Mouse (Mus musculus): ENCODE results near the gene Timp4. TPM values are rescaled to one million over a fixed set of nuclear protein-coding genes. Genes with fewer than 3 reads are reported as not detected.

Timp4 gene
- total and polyA plus RNA-seq, 3 experiments = 29.9 to 41.5 (median 37.7) TPM

GRCm38 (mm10) chr6:115238031-115239027 is 13.7 kb downstream of the Timp4 start:
- TF ChIP-seq CTCF (IDR thresholded peaks at IDR 0.05) (0 out of 2 replicates have a peak, but pooled peaks have one; percentile 2), POLR2A (IDR thresholded peaks at IDR 0.05; ENCODE audit: insufficient read depth, low read depth, low read length) (peak; percentile 64), EP300 (IDR thresholded peaks at IDR 0.05; ENCODE audit: insufficient read depth, low read depth, low read length) (peak; percentile 100)
- Histone ChIP-seq H3K4me1 (ENCODE audit: control insufficient read depth, insufficient read depth, low read length) (peaks cover 33% of the 10 kb centered on the region), H3K79me2 (replicated peaks; ENCODE audit: control insufficient read depth, insufficient read depth, low read length) (no peaks in the 10 kb centered on the region), H3K36me3 (ENCODE audit: control insufficient read depth, insufficient read depth, low read length) (peaks cover 29% of the 10 kb centered on the region), H3K27me3 (ENCODE audit: control insufficient read depth, insufficient read depth, low read length) (no peaks in the 10 kb centered on the region), H3K4me3 (no peak overlapping the region), H3K27ac (peak overlapping the region; percentile 89), H3K9ac (ENCODE audit: low read depth, low read length) (no peak overlapping the region)
- DNase-seq = peak; percentile 63 to 76
- WGBS = 42% methylated on average over 9 of the region's 9 CpGs
- intact Hi-C loops (cut with DNase I) = loop anchor here (10.0 kb wide), 1 partner anchor 766 kb away; no protein-coding TSS in a partner anchor

DNA sequence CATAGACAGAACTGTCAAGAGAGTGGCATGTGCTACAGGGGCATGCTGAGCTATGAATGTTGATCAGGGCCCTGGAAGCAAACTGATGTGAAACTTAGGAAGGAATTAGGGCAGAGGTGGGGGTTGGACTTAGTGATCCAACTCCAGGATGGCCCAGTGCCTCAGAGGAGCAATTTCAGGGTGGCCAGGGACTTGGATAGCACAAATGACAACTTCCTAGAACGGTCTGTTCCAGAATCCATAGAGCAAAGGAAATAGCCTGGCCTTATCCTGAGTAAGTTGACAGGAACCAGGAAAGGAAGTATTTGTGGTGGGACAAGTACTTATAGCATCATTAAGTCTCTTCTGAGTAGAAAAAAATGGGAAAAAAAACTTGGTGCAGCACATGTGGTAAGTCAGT is 19.4 kb downstream of the Timp4 start:
- 58% methylated on average over 1 of the region's 1 CpGs for WGBS
- no peaks in the 10 kb centered on the region for H3K79me2 ChIP-seq (replicated peaks; ENCODE audit: control insufficient read depth, insufficient read depth, low read length)
- intact Hi-C loops (cut with DNase I) = loop anchor here (5.0 to 10.0 kb wide), 2 partner anchors 772 to 1410 kb away; no protein-coding TSS in a partner anchor

GRCm38 (mm10) chr6:115231836-115232235 is 20.2 kb downstream of the Timp4 start:
- Histone ChIP-seq H3K27me3 (ENCODE audit: control insufficient read depth, insufficient read depth, low read length) (no peaks in the 10 kb centered on the region), H3K9ac (ENCODE audit: low read depth, low read length) (peak overlapping the region; percentile 38; the same call in 1 of the 2 replicates), H3K4me3 (no peak overlapping the region), H3K36me3 (ENCODE audit: control insufficient read depth, insufficient read depth, low read length) (peaks cover 14% of the 10 kb centered on the region), H3K79me2 (replicated peaks; ENCODE audit: control insufficient read depth, insufficient read depth, low read length) (no peaks in the 10 kb centered on the region), H3K4me1 (ENCODE audit: control insufficient read depth, insufficient read depth, low read length) (peaks cover 6% of the 10 kb centered on the region), H3K27ac (peak overlapping the region; percentile 87)
- intact Hi-C loops (cut with DNase I) = loop anchor here (1.0 to 10.0 kb wide), 3 partner anchors 8 to 1410 kb away; no protein-coding TSS in a partner anchor
- WGBS = 29% methylated on average over 4 of the region's 4 CpGs
- DNase-seq = peak in 1 of 2 experiments; percentile 14
- no peak for TF ChIP-seq POLR2A (IDR thresholded peaks at IDR 0.05; ENCODE audit: insufficient read depth, low read depth, low read length)
- TF ChIP-seq EP300 (IDR thresholded peaks at IDR 0.05; ENCODE audit: insufficient read depth, low read depth, low read length) = 0 out of 2 replicates have a peak, but pooled peaks have one; percentile 65

More for the DNA sequence above, 19.4 kb downstream of the Timp4 start:
- H3K4me3 ChIP-seq = no peak overlapping the region
- peaks cover 6% of the 10 kb centered on the region for H3K4me1 ChIP-seq (ENCODE audit: control insufficient read depth, insufficient read depth, low read length)
- no peak overlapping the region; the same call in 1 of the 2 replicates for H3K9ac ChIP-seq (ENCODE audit: low read depth, low read length)
- H3K27ac ChIP-seq = peak overlapping the region; percentile 87
- peaks cover 16% of the 10 kb centered on the region for H3K36me3 ChIP-seq (ENCODE audit: control insufficient read depth, insufficient read depth, low read length)
- no peaks in the 10 kb centered on the region for H3K27me3 ChIP-seq (ENCODE audit: control insufficient read depth, insufficient read depth, low read length)
- DNase-seq = peak; percentile 49 to 59
- peak; percentile 89 for TF ChIP-seq EP300 (IDR thresholded peaks at IDR 0.05; ENCODE audit: insufficient read depth, low read depth, low read length)
- no peak for TF ChIP-seq CTCF (IDR thresholded peaks at IDR 0.05)
- TF ChIP-seq POLR2A (IDR thresholded peaks at IDR 0.05; ENCODE audit: insufficient read depth, low read depth, low read length) = peak; percentile 29; the same call in 1 of the 2 replicates

GRCm38 (mm10) chr6:115230557-115230956 is 21.4 kb downstream of the Timp4 start:
- 51% methylated on average over 3 of the region's 3 CpGs for WGBS
- H3K4me1 ChIP-seq (ENCODE audit: control insufficient read depth, insufficient read depth, low read length) = peaks cover 6% of the 10 kb centered on the region
- H3K27ac ChIP-seq = peak overlapping the region; percentile 87
- peaks cover 14% of the 10 kb centered on the region for H3K36me3 ChIP-seq (ENCODE audit: control insufficient read depth, insufficient read depth, low read length)
- TF ChIP-seq CTCF (IDR thresholded peaks at IDR 0.05) = no peak
- TF ChIP-seq EP300 (IDR thresholded peaks at IDR 0.05; ENCODE audit: insufficient read depth, low read depth, low read length) = no peak
- no peak; the same call in 1 of the 2 replicates for TF ChIP-seq POLR2A (IDR thresholded peaks at IDR 0.05; ENCODE audit: insufficient read depth, low read depth, low read length)
- no peaks in the 10 kb centered on the region for H3K79me2 ChIP-seq (replicated peaks; ENCODE audit: control insufficient read depth, insufficient read depth, low read length)
- no peaks in the 10 kb centered on the region for H3K27me3 ChIP-seq (ENCODE audit: control insufficient read depth, insufficient read depth, low read length)
- H3K4me3 ChIP-seq = no peak overlapping the region
- intact Hi-C loops (cut with DNase I) = loop anchor here (5.0 to 10.0 kb wide), 2 partner anchors 774 to 1412 kb away; no protein-coding TSS in a partner anchor
- peak; percentile 14 to 26 for DNase-seq
- no peak overlapping the region for H3K9ac ChIP-seq (ENCODE audit: low read depth, low read length)

- DNase-seq = peak; percentile 66 to 83
- WGBS = 1% methylated on average over 2 of the region's 2 CpGs
- H3K36me3 ChIP-seq (ENCODE audit: control insufficient read depth, insufficient read depth, low read length) = peaks cover 11% of the 10 kb centered on the region
- peak; percentile 96 for TF ChIP-seq EP300 (IDR thresholded peaks at IDR 0.05; ENCODE audit: insufficient read depth, low read depth, low read length)
- TF ChIP-seq POLR2A (IDR thresholded peaks at IDR 0.05; ENCODE audit: insufficient read depth, low read depth, low read length) = no peak
- peak; percentile 81 for TF ChIP-seq CTCF (IDR thresholded peaks at IDR 0.05)
- H3K27ac ChIP-seq = no peak overlapping the region
- H3K4me3 ChIP-seq = no peak overlapping the region
- H3K4me1 ChIP-seq (ENCODE audit: control insufficient read depth, insufficient read depth, low read length) = peaks cover 5% of the 10 kb centered on the region
- no peak overlapping the region for H3K9ac ChIP-seq (ENCODE audit: low read depth, low read length)
- intact Hi-C loops (cut with DNase I) = loop anchor here (1.0 to 5.0 kb wide), 4 partner anchors 41 to 312 kb away; partner anchors contain the start of gene Pparg
- H3K79me2 ChIP-seq (replicated peaks; ENCODE audit: control insufficient read depth, insufficient read depth, low read length) = no peaks in the 10 kb centered on the region
- no peaks in the 10 kb centered on the region for H3K27me3 ChIP-seq (ENCODE audit: control insufficient read depth, insufficient read depth, low read length)
These were observed 24.5 kb downstream of the Timp4 start for GRCm38 (mm10) chr6:115227529-115227928.

Measured in heart, adult 2 months (tissue).